Mouse (Mus musculus) lung, embryonic 14.5 days (tissue): ENCODE measurements around the gene Gm38655. TPM values are rescaled to one million over a fixed set of nuclear protein-coding genes. Genes with fewer than 3 reads are reported as not detected.
A peak's percentile ranks its signal among the peaks of the same experiment; 100 is the strongest.
"Not testable (repeated sequence)": the region's sequence is repeated elsewhere in the genome, so short reads cannot be mapped to it uniquely, and the experiment has no call there.

ENCODE experiments used
- ATAC-seq: fragments of 200-750 bp; cut with Nextera tagmentation; 2 replicates; pipeline ENCODE4 v1.8.0; 2017; ENCODE audit warnings: mild to moderate bottlenecking, moderate TSS enrichment, moderate library complexity; ENCODE audit not compliant: insufficient read depth
- DNase-seq: peaks from one replicate; pipeline ENCODE4 v3.0.0-alpha.2; 2015
- H3K27ac ChIP-seq: fragments of 300-500 bp; sonication (generic); 2 replicates; pipeline ENCODE4 v1.5.1; 2014; ENCODE audit warnings: low read depth, mild to moderate bottlenecking, moderate library complexity
- H3K27me3 ChIP-seq: fragments of 300-500 bp; sonication (generic); 2 replicates; pipeline ENCODE4 v1.6.1; 2014; ENCODE audit warnings: low read length, control low read depth; ENCODE audit not compliant: insufficient read depth
- H3K36me3 ChIP-seq: fragments of 300-500 bp; sonication (generic); 2 replicates; pipeline ENCODE4 v1.6.1; 2014; ENCODE audit warnings: control low read depth; ENCODE audit not compliant: insufficient read depth
- H3K4me1 ChIP-seq: fragments of 300-500 bp; sonication (generic); 2 replicates; pipeline ENCODE4 v1.6.1; 2014; ENCODE audit warnings: antibody characterized with exemption, control low read depth; ENCODE audit not compliant: insufficient read depth
- H3K4me2 ChIP-seq: fragments of 300-500 bp; sonication (generic); 2 replicates; pipeline ENCODE4 v1.6.1; 2014; ENCODE audit warnings: mild to moderate bottlenecking
- H3K4me3 ChIP-seq: fragments of 300-500 bp; sonication (generic); 2 replicates; pipeline ENCODE4 v1.5.1; 2014; ENCODE audit warnings: low read depth, low read length
- H3K9ac ChIP-seq: fragments of 300-500 bp; sonication (generic); 2 replicates; pipeline ENCODE4 v1.6.1; 2014
- H3K9me3 ChIP-seq: fragments of 300-500 bp; sonication (generic); 2 replicates; pipeline ENCODE4 v1.6.1; 2016; ENCODE audit warnings: low read depth, low read length, control low read depth
- CTCF ChIP-seq: IDR thresholded peaks from 2 replicates; pipeline ENCODE4 v1.5.1; 2016; ENCODE audit warnings: antibody characterized with exemption, low read depth
- WGBS: fragments of 180-500 bp; shearing (Covaris S2); extraction: QIAGEN DNeasy Blood & Tissue Kit; methylation state at CpG from one replicate; pipeline ENCODE4 v1.1.7; 2014; 5-methylcytosine and 5-hydroxymethylcytosine counted together
- polyA plus RNA-seq: library from polyadenylated mRNA; unstranded; fragments of >200 nt; fragmentation: Nextera tagmentation; extraction: Ambion mirVana; gene quantifications from 2 replicates; pipeline ENCODE4 v1.2.1, GENCODE M21; 2014

Gene Gm38655
- polyA plus RNA-seq, 1 experiment from 2014 or later = 3.6 TPM

DNA sequence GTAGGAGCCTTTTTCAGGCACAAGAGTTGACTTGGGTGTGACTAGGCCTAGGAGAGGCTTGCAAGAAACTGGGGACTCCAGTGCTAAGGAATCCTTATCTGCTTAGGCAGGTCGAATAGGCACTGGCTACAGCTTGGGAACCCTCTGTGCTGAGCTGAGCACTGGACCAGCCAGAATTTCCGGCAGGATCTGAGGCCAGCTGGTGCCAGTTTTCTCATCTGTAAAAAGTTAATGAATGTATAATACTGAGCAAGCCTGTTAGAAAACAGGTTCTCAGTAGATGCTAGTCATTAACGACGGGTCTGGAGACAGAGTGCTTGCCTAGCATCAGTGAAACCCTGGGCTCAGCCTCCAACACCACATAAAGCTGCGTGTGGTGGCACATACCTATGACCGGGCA lies 39.6 kb downstream of the Gm38655 start:
- ATAC-seq = no peak
- Histone ChIP-seq H3K36me3 (0 out of 2 replicates have a peak, but pooled peaks cover 9% of the 10 kb centered on the region), H3K4me1 (peaks cover 8% of the 10 kb centered on the region; the same call in 1 of the 2 replicates), H3K27me3 (no peaks in the 10 kb centered on the region), H3K4me3 (no peak overlapping the region), H3K27ac (no peak overlapping the region), H3K9ac (no peak overlapping the region), H3K9me3 (no peaks in the 10 kb centered on the region), H3K4me2 (no peak overlapping the region)
- TF ChIP-seq CTCF = no peak
- 90% methylated on average over 6 of the region's 6 CpGs for WGBS
- DNase-seq = no peak

DNA sequence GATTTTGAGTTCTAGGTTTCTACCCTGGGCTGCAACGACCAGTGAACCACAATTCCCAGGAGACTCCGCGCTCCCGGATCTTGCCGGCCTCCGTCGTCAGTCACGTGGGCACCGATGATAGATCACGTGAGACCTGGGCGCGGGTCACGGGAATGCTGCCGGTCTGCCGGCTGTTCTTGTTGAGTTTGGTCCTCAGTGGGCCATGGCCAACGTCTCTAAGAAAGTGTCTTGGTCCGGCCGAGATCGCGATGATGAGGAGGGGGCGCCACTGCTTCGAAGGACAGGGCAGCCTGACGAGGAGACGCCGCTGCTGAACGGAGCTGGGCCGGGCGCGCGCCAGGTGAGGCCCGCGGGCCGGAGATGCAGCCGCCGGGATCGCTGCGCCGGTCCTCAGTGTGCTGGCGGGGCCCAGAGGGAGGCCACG lies 42.0 kb downstream of the Gm38655 start, which contains the start of gene Clcn7:
Gene Clcn7 (plus strand): TSS at position 117 of the 424 bp plus-strand sequence.
- H3K4me2 ChIP-seq = peak within 1 kb of the TSS; percentile 79
- no peaks in the 10 kb centered on the region for H3K27me3 ChIP-seq
- ATAC-seq (peak; percentile 97), DNase-seq (peak; percentile 96)
- peak within 1 kb of the TSS; percentile 93 for H3K4me3 ChIP-seq
- WGBS = under 1% methylated on average over 40 of the region's 40 CpGs
- H3K36me3 ChIP-seq = 0 out of 2 replicates have a peak, but pooled peaks cover 3% of the 10 kb centered on the region
- peaks cover 8% of the 10 kb centered on the region; the same call in 1 of the 2 replicates for H3K4me1 ChIP-seq
- H3K27ac ChIP-seq = no peak within 1 kb of the TSS
- H3K9ac ChIP-seq = peak within 1 kb of the TSS; percentile 77
- no peak for TF ChIP-seq CTCF
- H3K9me3 ChIP-seq = no peaks in the 10 kb centered on the region

DNA sequence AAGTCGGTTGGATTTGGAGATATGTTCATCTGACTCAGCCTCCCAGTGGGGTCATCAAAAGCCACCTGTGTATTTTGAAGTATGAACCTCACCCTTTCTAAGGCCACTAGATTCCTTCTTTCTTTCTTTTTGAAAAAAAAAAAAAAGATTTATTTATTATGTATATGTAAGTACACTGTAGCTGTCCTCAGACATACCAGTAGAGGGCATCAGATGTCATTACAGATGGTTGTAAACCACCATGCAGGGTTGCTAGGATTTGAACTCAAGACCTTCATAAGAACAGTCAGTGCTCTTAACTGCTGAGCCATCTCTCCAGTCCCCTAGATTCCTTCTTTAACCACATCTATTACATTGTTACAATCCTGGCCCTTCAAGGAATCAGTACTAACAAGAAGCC lies 45.2 kb downstream of the Gm38655 start:
- H3K9ac ChIP-seq = no peak overlapping the region
- TF ChIP-seq CTCF = peak; percentile 31
- 88% methylated on average over 1 of the region's 1 CpGs for WGBS

DNA sequence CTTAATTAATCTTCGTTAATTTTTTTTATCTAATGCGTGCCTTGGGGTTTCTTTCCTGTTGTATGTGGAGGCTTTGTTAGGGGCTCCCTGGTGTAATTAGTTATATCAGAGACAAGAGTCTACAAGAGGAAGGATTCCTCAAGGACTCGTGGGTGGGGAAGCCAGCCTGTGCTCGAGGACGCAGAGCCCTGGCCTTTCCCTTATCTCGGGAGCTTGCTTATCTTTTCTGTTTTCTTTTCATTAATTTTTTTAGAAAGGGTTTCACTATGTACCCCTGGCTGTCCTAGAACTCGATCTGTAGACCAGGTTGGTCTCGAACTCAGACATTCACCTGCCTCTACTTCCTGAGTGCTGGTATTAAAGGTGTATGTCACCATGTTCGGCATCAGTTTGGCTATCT lies 47.6 kb downstream of the Gm38655 start:
- H3K9me3 ChIP-seq = no peaks in the 10 kb centered on the region
- ATAC-seq = no peak
- H3K36me3 ChIP-seq = no peaks in the 10 kb centered on the region
- no peak for TF ChIP-seq CTCF
- no peaks in the 10 kb centered on the region for H3K4me1 ChIP-seq
- H3K4me2 ChIP-seq = no peak overlapping the region
- no peak for DNase-seq
- 57% methylated on average over 9 of the region's 9 CpGs for WGBS
- H3K27ac ChIP-seq = no peak overlapping the region
- no peaks in the 10 kb centered on the region for H3K27me3 ChIP-seq
- H3K4me3 ChIP-seq = no peak overlapping the region
- H3K9ac ChIP-seq = no peak overlapping the region

More for the DNA sequence above, 45.2 kb downstream of the Gm38655 start:
- no peak for ATAC-seq
- Histone ChIP-seq H3K4me1 (peaks cover 8% of the 10 kb centered on the region; the same call in 1 of the 2 replicates), H3K27me3 (no peaks in the 10 kb centered on the region), H3K4me3 (no peak overlapping the region), H3K36me3 (no peaks in the 10 kb centered on the region), H3K9me3 (no peaks in the 10 kb centered on the region), H3K27ac (no peak overlapping the region), H3K4me2 (no peak overlapping the region)
- peak; percentile 17 for DNase-seq

DNA sequence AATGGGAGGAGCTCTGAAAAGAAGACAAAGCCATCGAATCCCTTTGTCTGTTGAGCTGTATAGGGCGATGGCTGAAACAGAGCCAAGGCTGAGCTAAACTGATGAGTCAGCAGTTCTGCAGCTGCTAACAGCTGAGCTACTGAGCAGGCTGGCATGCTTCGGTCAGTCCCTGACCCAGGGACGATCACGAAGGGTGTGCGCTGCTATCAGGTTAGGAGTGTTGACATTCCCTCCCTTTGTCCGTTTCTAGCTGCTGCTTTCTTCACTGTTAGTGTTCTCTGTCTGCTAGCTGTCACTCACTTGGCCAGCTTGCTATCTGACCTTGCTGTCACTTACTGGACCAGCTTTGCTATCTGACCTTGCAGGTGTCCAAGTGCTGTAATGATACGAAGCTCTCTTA lies 48.2 kb downstream of the Gm38655 start:
- no peak overlapping the region for H3K9ac ChIP-seq

DNA sequence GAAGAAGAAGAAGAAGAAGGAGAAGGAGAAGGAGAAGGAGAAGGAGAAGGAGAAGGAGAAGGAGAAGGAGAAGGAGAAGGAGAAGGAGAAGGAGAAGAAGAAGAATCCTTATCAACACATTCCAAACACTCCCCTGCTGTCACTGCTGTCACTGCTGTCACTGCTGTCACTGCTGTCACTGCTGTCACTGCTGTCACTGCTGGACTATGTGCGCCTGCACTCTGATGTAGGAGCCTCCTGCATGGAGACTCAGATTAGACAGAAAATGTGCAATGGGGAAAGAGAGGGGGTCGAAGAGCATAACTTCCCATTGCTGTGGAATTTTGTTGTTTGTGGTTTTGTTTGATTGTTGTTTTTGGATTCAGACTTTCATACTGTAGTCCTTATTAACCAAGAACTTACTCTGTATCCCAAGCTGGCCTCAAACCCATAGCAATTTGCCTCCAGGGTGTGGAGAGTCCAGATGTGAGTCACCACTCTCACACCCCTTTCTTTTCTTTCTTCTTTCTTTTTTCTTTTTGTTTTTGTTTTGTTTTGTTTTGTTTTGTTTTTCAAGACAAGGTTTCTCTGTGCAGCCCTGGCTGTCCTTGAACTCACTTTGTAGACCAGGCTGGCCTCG lies 49.7 kb downstream of the Gm38655 start:
- ATAC-seq, H3K27ac ChIP-seq, DNase-seq, H3K27me3 ChIP-seq, H3K36me3 ChIP-seq, H3K9me3 ChIP-seq, H3K9ac ChIP-seq, H3K4me3 ChIP-seq, H3K4me1 ChIP-seq, H3K4me2 ChIP-seq: not testable (repeated sequence)
- 53% methylated on average over 3 of the region's 3 CpGs for WGBS

More for the DNA sequence above, 48.2 kb downstream of the Gm38655 start:
- TF ChIP-seq CTCF = no peak
- H3K4me2 ChIP-seq = no peak overlapping the region
- 33% methylated on average over 8 of the region's 8 CpGs for WGBS
- H3K9me3 ChIP-seq = no peaks in the 10 kb centered on the region
- H3K27me3 ChIP-seq = no peaks in the 10 kb centered on the region
- H3K27ac ChIP-seq = no peak overlapping the region
- no peak overlapping the region for H3K4me3 ChIP-seq
- no peaks in the 10 kb centered on the region for H3K4me1 ChIP-seq
- ATAC-seq (no peak), DNase-seq (peak; percentile 45)
- no peaks in the 10 kb centered on the region for H3K36me3 ChIP-seq

DNA sequence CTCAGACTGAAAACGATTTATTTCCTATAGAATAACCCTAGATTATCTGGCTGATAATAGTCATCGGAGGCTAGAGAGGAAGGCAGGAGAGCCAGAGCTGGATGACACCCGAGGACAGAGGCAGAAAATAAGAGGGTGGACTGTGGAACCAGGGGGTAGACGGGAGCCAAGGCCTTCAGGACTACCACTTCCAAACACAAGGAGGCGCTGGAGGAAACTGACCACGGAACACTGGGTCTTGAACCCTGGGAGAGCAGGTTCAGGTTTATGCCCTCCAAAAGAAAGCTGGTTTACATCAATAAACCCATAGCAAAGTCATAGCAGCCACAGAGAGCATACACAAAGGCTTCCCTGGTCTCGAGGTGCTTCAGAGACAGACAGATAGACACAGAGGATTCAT lies 51.3 kb downstream of the Gm38655 start:
- no peaks in the 10 kb centered on the region for H3K9me3 ChIP-seq
- 25% methylated on average over 7 of the region's 7 CpGs for WGBS
- H3K27ac ChIP-seq = no peak overlapping the region
- peak; percentile 21 for DNase-seq
- no peak overlapping the region for H3K4me3 ChIP-seq
- H3K9ac ChIP-seq = no peak overlapping the region
- ATAC-seq = no peak
- H3K36me3 ChIP-seq = no peaks in the 10 kb centered on the region
- no peak overlapping the region for H3K4me2 ChIP-seq
- no peaks in the 10 kb centered on the region for H3K27me3 ChIP-seq
- H3K4me1 ChIP-seq = no peaks in the 10 kb centered on the region
- peak; percentile 59 for TF ChIP-seq CTCF

Other genes with a start within 250 kb of the Gm38655 start
- gene Mapk8ip3, start 238.5 kb downstream of the Gm38655 start, polyA plus RNA-seq = 32.1 and 34.2 TPM in 2 replicates
- gene Jpt2, start 214.8 kb downstream of the Gm38655 start, polyA plus RNA-seq = 140 and 142 TPM in 2 replicates
- gene Cramp1l, start 159.7 kb downstream of the Gm38655 start, polyA plus RNA-seq = 8.7 and 9.8 TPM in 2 replicates
- gene Ift140, start 159.4 kb downstream of the Gm38655 start, polyA plus RNA-seq = 16.9 and 18.0 TPM in 2 replicates
- 65.2 and 67.1 TPM in 2 replicates for gene Tmem204, start 91.9 kb downstream of the Gm38655 start, polyA plus RNA-seq
- gene Telo2, start 59.5 kb downstream of the Gm38655 start, polyA plus RNA-seq = 41.8 and 46.5 TPM in 2 replicates
- gene Ptx4, start 54.7 kb downstream of the Gm38655 start, polyA plus RNA-seq = not detected in 2 replicates
- 22.3 and 23.1 TPM in 2 replicates for gene Clcn7, start 42.1 kb downstream of the Gm38655 start, polyA plus RNA-seq
- gene Ccdc154, start 13.0 kb downstream of the Gm38655 start, polyA plus RNA-seq = 0.24 and 0.28 TPM in 2 replicates
- 28.5 and 29.2 TPM in 2 replicates for gene BC003965, start 9.1 kb upstream of the Gm38655 start, polyA plus RNA-seq
- gene Unkl, start 12.9 kb upstream of the Gm38655 start, polyA plus RNA-seq = 5.8 TPM in 2 replicates
- 36.2 and 38.3 TPM in 2 replicates for gene Gnptg, start 64.7 kb upstream of the Gm38655 start, polyA plus RNA-seq
- 46.4 and 46.8 TPM in 2 replicates for gene Tsr3, start 64.7 kb upstream of the Gm38655 start, polyA plus RNA-seq
- 0.46 and 0.93 TPM in 2 replicates for gene Baiap3, start 80.9 kb upstream of the Gm38655 start, polyA plus RNA-seq
- gene Ube2i, start 99.2 kb upstream of the Gm38655 start, polyA plus RNA-seq = 756 and 759 TPM in 2 replicates
- gene Prss34, start 122.9 kb upstream of the Gm38655 start, polyA plus RNA-seq = 0.45 and 0.72 TPM in 2 replicates
- gene Prss28, start 133.2 kb upstream of the Gm38655 start, polyA plus RNA-seq = not detected in 2 replicates
- gene Prss29, start 143.2 kb upstream of the Gm38655 start, polyA plus RNA-seq = not detected in 2 replicates
- not detected in 2 replicates for gene Tpsab1, start 170.1 kb upstream of the Gm38655 start, polyA plus RNA-seq
- gene Tpsb2, start 190.8 kb upstream of the Gm38655 start, polyA plus RNA-seq = 1.3 and 2.4 TPM in 2 replicates
- 0.25 and 0.31 TPM in 2 replicates for gene Tpsg1, start 193.8 kb upstream of the Gm38655 start, polyA plus RNA-seq